Mouse (Mus musculus): Measurements from ENCODE around the gene Prr30. TPM values are rescaled to one million over a fixed set of nuclear protein-coding genes. Genes with fewer than 3 reads are reported as not detected.
A peak's percentile ranks its signal among the peaks of the same experiment; 100 is the strongest.
"Not testable (repeated sequence)": the region's sequence is repeated elsewhere in the genome, so short reads cannot be mapped to it uniquely, and the experiment has no call there.

The Prr30 gene
- not detected in 2 replicates for polyA plus RNA-seq (2015; fragmentation: Nextera tagmentation; extraction: Ambion mirVana)

DNA sequence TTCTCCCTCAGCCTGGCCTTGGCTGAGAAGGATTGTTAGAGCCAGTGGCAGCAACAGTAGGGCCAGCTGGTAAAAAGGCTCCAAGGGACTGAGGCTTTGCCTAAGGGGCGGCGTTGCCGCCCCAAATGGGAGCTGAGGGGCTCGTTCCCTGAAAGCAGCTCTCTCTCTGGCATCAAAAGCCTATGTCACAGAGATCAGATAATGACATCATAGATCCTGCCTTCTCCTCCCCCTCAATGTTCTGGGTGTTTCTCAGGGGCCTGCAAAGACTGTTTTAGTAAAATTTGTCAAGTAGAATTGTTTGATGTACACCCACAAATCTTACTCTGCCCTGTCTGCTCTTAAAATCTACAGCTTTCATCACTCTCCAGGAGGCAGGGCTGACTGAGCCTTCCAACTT is at the start of gene Prr30:
Gene Prr30 (minus strand): TSS at position 101 of the 400 bp plus-strand sequence.
- no peak within 1 kb of the TSS for H3K27ac ChIP-seq (ENCODE audit: low read length)
- H3K27me3 ChIP-seq (ENCODE audit: control insufficient read depth, insufficient read depth, low read depth, low read length), result no peaks in the 10 kb centered on the region
- ATAC-seq, result no peak
- WGBS, result 57% methylated on average over 4 of the region's 4 CpGs
- no peaks in the 10 kb centered on the region for H3K36me3 ChIP-seq (ENCODE audit: control insufficient read depth, insufficient read depth, low read length)
- H3K9me3 ChIP-seq (replicated peaks; ENCODE audit: control insufficient read depth, low read length, poor library complexity, severe bottlenecking), result no peaks in the 10 kb centered on the region
- H3K4me1 ChIP-seq (ENCODE audit: control insufficient read depth, insufficient read depth, low read length), result peaks cover 2% of the 10 kb centered on the region; the same call in 1 of the 2 replicates
- no peak within 1 kb of the TSS for H3K4me2 ChIP-seq (ENCODE audit: low read length)
- H3K9ac ChIP-seq (ENCODE audit: low read depth, low read length), result no peak within 1 kb of the TSS
- H3K4me3 ChIP-seq (ENCODE audit: low read depth, low read length), result no peak within 1 kb of the TSS

DNA sequence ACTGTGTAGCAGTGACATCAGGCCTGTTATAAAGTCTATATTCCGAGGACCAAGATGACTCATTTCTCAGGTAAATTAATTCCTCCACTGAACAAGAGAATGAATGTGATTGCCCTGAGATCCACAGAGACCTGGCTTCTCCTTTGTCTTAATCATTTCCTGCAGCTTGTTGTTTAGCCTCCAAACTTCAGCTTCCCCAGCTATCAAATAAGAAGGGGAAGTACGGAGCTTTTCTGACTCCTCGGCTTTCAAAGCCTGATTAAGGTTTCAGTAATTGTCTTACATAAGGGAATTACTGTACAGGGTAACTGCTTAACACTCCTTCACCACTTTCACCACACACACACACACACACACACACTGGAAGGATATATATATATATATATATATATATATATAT is 46.7 kb upstream of the Prr30 start:
- Histone ChIP-seq H3K27me3 (ENCODE audit: control insufficient read depth, insufficient read depth, low read depth, low read length) (no peaks in the 10 kb centered on the region), H3K4me2 (ENCODE audit: low read length) (no peak overlapping the region), H3K4me1 (ENCODE audit: control insufficient read depth, insufficient read depth, low read length) (no peaks in the 10 kb centered on the region), H3K36me3 (ENCODE audit: control insufficient read depth, insufficient read depth, low read length) (no peaks in the 10 kb centered on the region), H3K4me3 (ENCODE audit: low read depth, low read length) (no peak overlapping the region), H3K27ac (ENCODE audit: low read length) (no peak overlapping the region), H3K9me3 (replicated peaks; ENCODE audit: control insufficient read depth, low read length, poor library complexity, severe bottlenecking) (no peaks in the 10 kb centered on the region), H3K9ac (ENCODE audit: low read depth, low read length) (no peak overlapping the region)
- no peak for ATAC-seq
- WGBS, result 75% methylated on average over 3 of the region's 3 CpGs

DNA sequence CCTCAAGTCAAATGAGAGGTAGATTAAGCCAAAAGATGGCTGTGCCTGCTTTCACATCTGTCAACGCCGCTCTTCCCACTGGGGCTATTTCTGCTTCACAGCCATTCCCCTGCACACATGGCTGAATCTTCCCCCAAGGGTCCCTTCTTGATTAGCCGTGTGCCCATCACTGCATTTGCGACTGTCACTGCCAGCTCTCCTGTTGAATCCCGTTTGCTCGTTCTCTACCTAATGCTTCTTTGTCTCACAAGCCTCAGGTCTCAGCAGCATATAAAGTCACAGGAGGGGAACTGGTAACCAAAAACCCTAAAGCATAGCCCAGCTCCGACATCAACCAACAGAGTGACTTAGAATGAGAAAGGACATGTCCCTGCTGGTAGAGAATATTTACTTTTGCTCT is 45.6 kb upstream of the Prr30 start:
- no peak for ATAC-seq
- Histone ChIP-seq H3K27ac (ENCODE audit: low read length) (no peak overlapping the region), H3K9me3 (replicated peaks; ENCODE audit: control insufficient read depth, low read length, poor library complexity, severe bottlenecking) (no peaks in the 10 kb centered on the region), H3K4me2 (ENCODE audit: low read length) (no peak overlapping the region), H3K9ac (ENCODE audit: low read depth, low read length) (no peak overlapping the region), H3K27me3 (ENCODE audit: control insufficient read depth, insufficient read depth, low read depth, low read length) (no peaks in the 10 kb centered on the region), H3K4me3 (ENCODE audit: low read depth, low read length) (no peak overlapping the region), H3K4me1 (ENCODE audit: control insufficient read depth, insufficient read depth, low read length) (no peaks in the 10 kb centered on the region), H3K36me3 (ENCODE audit: control insufficient read depth, insufficient read depth, low read length) (no peaks in the 10 kb centered on the region)
- 52% methylated on average over 7 of the region's 7 CpGs for WGBS

DNA sequence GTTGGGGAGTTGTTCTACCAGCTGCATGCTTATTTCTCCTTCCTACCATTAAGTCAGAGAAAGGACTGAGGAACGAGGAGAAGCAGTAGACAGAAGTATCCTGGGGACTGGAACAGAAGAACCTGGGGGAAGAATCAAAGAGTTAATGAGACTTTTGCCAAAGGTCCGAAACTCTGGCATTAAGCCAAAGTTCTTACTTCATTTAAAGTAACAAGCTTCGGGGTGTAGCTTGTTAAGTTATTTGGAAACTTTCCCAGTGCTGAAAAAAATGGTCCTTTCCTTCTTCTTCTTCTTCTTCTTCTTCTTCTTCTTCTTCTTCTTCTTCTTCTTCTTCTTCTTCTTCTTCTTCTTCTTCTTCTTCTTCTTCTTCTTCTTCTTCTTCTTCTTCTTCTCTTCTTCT is 44.3 kb upstream of the Prr30 start:
- not testable (repeated sequence) for H3K4me2 ChIP-seq (ENCODE audit: low read length); ATAC-seq; H3K4me1 ChIP-seq (ENCODE audit: control insufficient read depth, insufficient read depth, low read length); H3K27ac ChIP-seq (ENCODE audit: low read length); H3K4me3 ChIP-seq (ENCODE audit: low read depth, low read length); H3K36me3 ChIP-seq (ENCODE audit: control insufficient read depth, insufficient read depth, low read length); H3K9me3 ChIP-seq (replicated peaks; ENCODE audit: control insufficient read depth, low read length, poor library complexity, severe bottlenecking); H3K27me3 ChIP-seq (ENCODE audit: control insufficient read depth, insufficient read depth, low read depth, low read length); H3K9ac ChIP-seq (ENCODE audit: low read depth, low read length)
- 65% methylated on average over 3 of the region's 3 CpGs for WGBS

DNA sequence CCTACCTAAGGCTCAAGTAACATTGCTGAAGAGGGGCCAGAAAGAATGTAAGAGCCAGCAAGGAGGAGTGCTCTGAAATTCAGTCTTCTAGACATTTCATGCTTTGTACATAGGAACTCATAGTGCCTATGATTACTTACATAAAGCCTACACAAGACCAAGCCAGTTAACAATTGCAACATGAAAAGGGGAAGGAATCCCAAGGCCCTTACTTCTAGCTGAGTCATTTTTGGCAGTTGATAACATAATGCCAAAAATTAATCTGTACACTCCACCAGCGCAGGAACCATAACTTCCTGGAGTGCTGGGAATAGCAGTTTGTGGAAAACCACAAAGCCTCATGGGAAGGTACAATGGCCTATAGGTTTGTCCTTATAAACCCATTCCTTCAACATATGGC is 37.8 kb upstream of the Prr30 start:
- no peak for ATAC-seq
- no peak overlapping the region for H3K27ac ChIP-seq (ENCODE audit: low read length)
- H3K9me3 ChIP-seq (replicated peaks; ENCODE audit: control insufficient read depth, low read length, poor library complexity, severe bottlenecking), result no peaks in the 10 kb centered on the region; the same call in 1 of the 2 replicates
- no peak overlapping the region for H3K4me3 ChIP-seq (ENCODE audit: low read depth, low read length)
- H3K4me1 ChIP-seq (ENCODE audit: control insufficient read depth, insufficient read depth, low read length), result no peaks in the 10 kb centered on the region
- no peak overlapping the region for H3K4me2 ChIP-seq (ENCODE audit: low read length)
- no peak overlapping the region for H3K9ac ChIP-seq (ENCODE audit: low read depth, low read length)
- no peaks in the 10 kb centered on the region for H3K27me3 ChIP-seq (ENCODE audit: control insufficient read depth, insufficient read depth, low read depth, low read length)
- no peaks in the 10 kb centered on the region for H3K36me3 ChIP-seq (ENCODE audit: control insufficient read depth, insufficient read depth, low read length)
- 95% methylated on average over 1 of the region's 1 CpGs for WGBS

DNA sequence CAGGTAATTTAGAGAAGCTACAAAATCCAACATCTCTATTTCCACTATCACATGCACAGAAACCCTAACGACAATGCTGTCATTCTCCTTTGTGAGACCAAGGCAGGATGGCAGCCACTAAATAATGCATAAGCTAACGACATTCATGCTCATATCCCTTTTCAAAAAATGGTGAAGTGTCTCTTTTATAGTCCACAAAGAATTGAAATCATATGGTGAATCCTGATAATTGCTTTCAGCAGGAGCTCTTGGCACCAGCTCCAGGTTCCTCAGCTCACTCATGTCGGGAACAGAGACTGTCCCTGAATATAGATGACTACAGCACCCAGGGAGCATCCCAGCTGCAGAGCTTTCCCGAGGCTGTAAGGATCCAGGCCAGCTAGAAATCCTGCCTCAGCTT is 28.9 kb upstream of the Prr30 start:
- 17% methylated on average over 4 of the region's 4 CpGs for WGBS
- no peaks in the 10 kb centered on the region for H3K36me3 ChIP-seq (ENCODE audit: control insufficient read depth, insufficient read depth, low read length)
- H3K9me3 ChIP-seq (replicated peaks; ENCODE audit: control insufficient read depth, low read length, poor library complexity, severe bottlenecking), result no peaks in the 10 kb centered on the region
- H3K27ac ChIP-seq (ENCODE audit: low read length), result no peak overlapping the region; the same call in 1 of the 2 replicates
- no peak overlapping the region for H3K9ac ChIP-seq (ENCODE audit: low read depth, low read length)
- H3K4me3 ChIP-seq (ENCODE audit: low read depth, low read length), result no peak overlapping the region
- H3K27me3 ChIP-seq (ENCODE audit: control insufficient read depth, insufficient read depth, low read depth, low read length), result no peaks in the 10 kb centered on the region
- H3K4me2 ChIP-seq (ENCODE audit: low read length), result no peak overlapping the region
- H3K4me1 ChIP-seq (ENCODE audit: control insufficient read depth, insufficient read depth, low read length), result peaks cover 4% of the 10 kb centered on the region
- peak; percentile 84 for ATAC-seq

DNA sequence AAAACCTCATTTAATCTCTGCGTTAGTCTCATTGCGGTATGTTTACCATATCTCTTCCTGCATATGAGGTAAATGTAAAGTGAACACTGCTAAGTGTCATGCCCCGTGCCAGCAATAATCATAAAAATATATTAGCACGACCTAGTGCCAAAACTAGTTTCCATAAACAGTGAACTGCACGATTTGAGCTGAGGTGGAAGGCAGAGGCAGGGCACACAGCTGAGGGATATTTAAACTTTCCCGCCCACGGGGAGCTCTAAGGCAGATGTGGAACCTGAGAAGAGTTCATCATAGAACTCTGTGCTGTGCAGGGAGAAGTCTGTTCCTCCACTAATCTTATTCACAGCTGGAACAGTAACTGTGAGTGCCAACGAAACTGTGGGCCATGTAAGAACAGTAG is 22.2 kb upstream of the Prr30 start:
- Histone ChIP-seq H3K9ac (ENCODE audit: low read depth, low read length) (no peak overlapping the region), H3K4me1 (ENCODE audit: control insufficient read depth, insufficient read depth, low read length) (no peaks in the 10 kb centered on the region), H3K27ac (ENCODE audit: low read length) (no peak overlapping the region), H3K27me3 (ENCODE audit: control insufficient read depth, insufficient read depth, low read depth, low read length) (no peaks in the 10 kb centered on the region), H3K4me3 (ENCODE audit: low read depth, low read length) (no peak overlapping the region), H3K36me3 (ENCODE audit: control insufficient read depth, insufficient read depth, low read length) (no peaks in the 10 kb centered on the region), H3K9me3 (replicated peaks; ENCODE audit: control insufficient read depth, low read length, poor library complexity, severe bottlenecking) (no peaks in the 10 kb centered on the region), H3K4me2 (ENCODE audit: low read length) (no peak overlapping the region)
- no peak for ATAC-seq
- WGBS, result 87% methylated on average over 8 of the region's 8 CpGs

DNA sequence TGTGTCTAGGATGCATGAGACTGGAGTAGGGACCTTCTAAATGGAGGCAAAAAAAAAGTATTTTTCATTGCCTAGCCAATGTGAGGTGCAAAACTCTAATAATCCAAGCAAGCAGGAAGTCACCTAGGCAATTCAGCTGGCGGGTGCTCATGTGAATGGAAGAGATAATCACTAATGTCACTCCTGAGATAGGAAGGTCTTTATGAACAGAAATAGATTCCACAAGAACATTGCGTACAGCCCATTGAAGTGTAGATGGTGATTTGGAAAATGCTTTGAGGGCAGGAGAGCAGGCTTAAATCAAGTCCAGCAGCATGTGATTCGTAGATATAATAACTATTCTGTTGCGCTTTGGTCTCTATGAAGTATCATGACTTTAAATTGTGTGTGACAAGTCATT is 27.9 kb downstream of the Prr30 start:
- Histone ChIP-seq H3K4me2 (ENCODE audit: low read length) (no peak overlapping the region), H3K9me3 (replicated peaks; ENCODE audit: control insufficient read depth, low read length, poor library complexity, severe bottlenecking) (no peaks in the 10 kb centered on the region), H3K27ac (ENCODE audit: low read length) (no peak overlapping the region), H3K27me3 (ENCODE audit: control insufficient read depth, insufficient read depth, low read depth, low read length) (no peaks in the 10 kb centered on the region), H3K36me3 (ENCODE audit: control insufficient read depth, insufficient read depth, low read length) (no peaks in the 10 kb centered on the region), H3K9ac (ENCODE audit: low read depth, low read length) (no peak overlapping the region), H3K4me3 (ENCODE audit: low read depth, low read length) (no peak overlapping the region), H3K4me1 (ENCODE audit: control insufficient read depth, insufficient read depth, low read length) (no peaks in the 10 kb centered on the region)
- no peak for ATAC-seq
- 86% methylated on average over 4 of the region's 4 CpGs for WGBS
